27 mouse cellular contexts compared by ENCODE assay signal in genomic region chr5:47773354-47773743, GRCm38 (mm10).
A peak's percentile ranks its signal among the peaks of the same experiment; 100 is the strongest.
DNase-seq lines count a peak whose midpoint lies in the region; ATAC-seq and TF ChIP-seq lines count a peak whose summit lies in the region.
"Had no signal": no experiment of that assay in that cellular context is flagged by ENCODE, and none has a peak within 500 bp of the region (broad histone marks: within the 10 kb centered on the region; RNA-seq: fewer than 3 reads in every experiment).

No protein-coding gene starts in this region.

- H3K4me3 ChIP-seq in heart, embryonic 15.5 days: no peak overlapping the region
- H3K4me3 ChIP-seq in liver, embryonic 14.5 days (ENCODE audit: insufficient read depth in 1 of 2, low read depth in 2 of 2, low read length in 2 of 2): no peak overlapping the region
- H3K4me3 ChIP-seq in hindbrain, embryonic 11.5 days (ENCODE audit: low read depth, low read length): no peak overlapping the region
- H3K4me3 ChIP-seq: embryonic facial prominence, embryonic 10.5 days; embryonic facial prominence, embryonic 15.5 days; forebrain, embryonic 12.5 days; hindbrain, embryonic 15.5 days; limb, embryonic 10.5 days; limb, embryonic 15.5 days had no signal

- no peaks in the 10 kb centered on the region for H3K9me3 ChIP-seq in heart, embryonic 15.5 days (replicated peaks)
- H3K9me3 ChIP-seq in liver, embryonic 14.5 days (ENCODE audit: control insufficient read depth, low read length): no peaks in the 10 kb centered on the region
- no peaks in the 10 kb centered on the region for H3K9me3 ChIP-seq in hindbrain, embryonic 11.5 days (ENCODE audit: control insufficient read depth, low read length)
- H3K9me3 ChIP-seq: embryonic facial prominence, embryonic 10.5 days; embryonic facial prominence, embryonic 15.5 days; forebrain, embryonic 12.5 days; hindbrain, embryonic 15.5 days; limb, embryonic 10.5 days; limb, embryonic 15.5 days had no signal

- no peaks in the 10 kb centered on the region for H3K27me3 ChIP-seq in heart, embryonic 15.5 days
- H3K27me3 ChIP-seq in liver, embryonic 14.5 days (ENCODE audit: control insufficient read depth, insufficient read depth, low read length): no peaks in the 10 kb centered on the region
- H3K27me3 ChIP-seq in hindbrain, embryonic 11.5 days (ENCODE audit: control insufficient read depth, insufficient read depth, low read length): no peaks in the 10 kb centered on the region
- H3K27me3 ChIP-seq: embryonic facial prominence, embryonic 15.5 days; forebrain, embryonic 12.5 days; hindbrain, embryonic 15.5 days; limb, embryonic 15.5 days had no signal

- WGBS in heart, embryonic 15.5 days: 63% methylated on average over 3 of the region's 3 CpGs
- 28% methylated on average over 3 of the region's 3 CpGs for WGBS in liver, embryonic 14.5 days (ENCODE audit: insufficient replicate concordance)
- 67% methylated on average over 3 of the region's 3 CpGs for WGBS in hindbrain, embryonic 11.5 days

- H3K9ac ChIP-seq in heart, embryonic 15.5 days: no peak overlapping the region
- no peak overlapping the region for H3K9ac ChIP-seq in liver, embryonic 14.5 days (replicated peaks)
- no peak overlapping the region for H3K9ac ChIP-seq in hindbrain, embryonic 11.5 days (ENCODE audit: low read depth, low read length)
- H3K9ac ChIP-seq: embryonic facial prominence, embryonic 15.5 days; forebrain, embryonic 12.5 days; hindbrain, embryonic 15.5 days; limb, embryonic 15.5 days had no signal

- no peak overlapping the region for H3K4me2 ChIP-seq in heart, embryonic 15.5 days
- H3K4me2 ChIP-seq in liver, embryonic 14.5 days (ENCODE audit: low read depth): peak overlapping the region; percentile 18
- no peak overlapping the region for H3K4me2 ChIP-seq in hindbrain, embryonic 11.5 days (replicated peaks; ENCODE audit: low read depth, low read length)
- H3K4me2 ChIP-seq: embryonic facial prominence, embryonic 15.5 days; forebrain, embryonic 12.5 days; hindbrain, embryonic 15.5 days; limb, embryonic 15.5 days; midbrain, embryonic 11.5 days had no signal

- TF ChIP-seq CTCF in liver, embryonic 14.5 days (IDR thresholded peaks at IDR 0.05; ENCODE audit: low read depth): no peak

- H3K4me1 ChIP-seq in heart, embryonic 15.5 days (replicated peaks): peaks cover 11% of the 10 kb centered on the region; the same call in 1 of the 2 replicates
- H3K4me1 ChIP-seq in liver, embryonic 14.5 days (replicated peaks; ENCODE audit: control insufficient read depth in 2 of 2, insufficient read depth in 2 of 2, low read length in 1 of 2): peaks cover 4 to 10% of the 10 kb centered on the region in 2 experiments; a peak in 3 of 4 replicates
- H3K4me1 ChIP-seq in hindbrain, embryonic 11.5 days (replicated peaks; ENCODE audit: control insufficient read depth, insufficient read depth, low read length): no peaks in the 10 kb centered on the region
- H3K4me1 ChIP-seq: embryonic facial prominence, embryonic 15.5 days; limb, embryonic 15.5 days had no signal

- TF ChIP-seq EP300 in liver, embryonic 14.5 days (IDR thresholded peaks at IDR 0.05; ENCODE audit: low read depth): no peak

- peak overlapping the region; percentile 59 for H3K27ac ChIP-seq in heart, embryonic 15.5 days
- no peak overlapping the region for H3K27ac ChIP-seq in liver, embryonic 14.5 days
- no peak overlapping the region for H3K27ac ChIP-seq in hindbrain, embryonic 11.5 days (ENCODE audit: low read depth, low read length)
- H3K27ac ChIP-seq: embryonic facial prominence, embryonic 10.5 days; embryonic facial prominence, embryonic 15.5 days; hindbrain, embryonic 15.5 days; limb, embryonic 10.5 days; limb, embryonic 15.5 days had no signal

- no peak for DNase-seq in heart, adult 18-20 months
- peak; percentile 30 for DNase-seq in adipocyte (ENCODE audit: low spot score)
- DNase-seq in liver, embryonic 14.5 days (ENCODE audit: low read depth in 3 of 3, low spot score in 3 of 3): no peak
- DNase-seq in mesoderm, embryonic 11.5 days (ENCODE audit: low read depth, low spot score): peak; percentile 10
- DNase-seq in frontal cortex, postnatal 10 days (ENCODE audit: low spot score in 2 of 2): no peak
- DNase-seq in hindbrain, embryonic 11.5 days (ENCODE audit: low spot score): no peak
- DNase-seq: adrenal gland, adult 8-10 months; cerebellum, adult 8-10 months; gastrocnemius, postnatal 25 days; heart, adult 11 months; kidney, adult 18-20 months; kidney, postnatal 4 days; layer of hippocampus, postnatal 36 days; spleen, adult 18-20 months; thymus, postnatal 14 days had no signal

- no peaks in the 10 kb centered on the region for H3K36me3 ChIP-seq in heart, embryonic 15.5 days
- H3K36me3 ChIP-seq in liver, embryonic 14.5 days (replicated peaks; ENCODE audit: control insufficient read depth, insufficient read depth, low read depth): no peaks in the 10 kb centered on the region
- no peaks in the 10 kb centered on the region for H3K36me3 ChIP-seq in hindbrain, embryonic 11.5 days (ENCODE audit: control insufficient read depth, insufficient read depth, low read length)
- H3K36me3 ChIP-seq: embryonic facial prominence, embryonic 10.5 days; embryonic facial prominence, embryonic 15.5 days; forebrain, embryonic 12.5 days; hindbrain, embryonic 15.5 days; limb, embryonic 10.5 days; limb, embryonic 15.5 days had no signal

- ATAC-seq in heart, embryonic 15.5 days (replicated peaks; ENCODE audit: insufficient number of reproducible peaks, insufficient read depth, low FRiP score, low read depth): no peak
- ATAC-seq in liver, embryonic 14.5 days (ENCODE audit: insufficient read depth): peak; percentile 44; the same call in 1 of the 2 replicates
- ATAC-seq in hindbrain, embryonic 11.5 days (ENCODE audit: low FRiP score): no peak
- ATAC-seq: activated CD4-positive, CD25-positive, alpha-beta regulatory T cell, adult 4 months; CD4-positive, CD25-positive, alpha-beta regulatory T cell, adult 4 months; inflammation-experienced regulatory T-cells, adult 6 months; midbrain, embryonic 16.5 days had no signal

Comparison
In these comparisons a context has a peak if more than half of its experiments do, and no peak if none do; other contexts are left out.
1. DNase-seq: peak in adipocyte (single experiment) and mesoderm, embryonic 11.5 days (single experiment); none in heart, adult 18-20 months (0 of 2), liver, embryonic 14.5 days (0 of 3), frontal cortex, postnatal 10 days (0 of 2) and hindbrain, embryonic 11.5 days (single experiment).